Mouse (Mus musculus) heart, postnatal 0 days (tissue): ENCODE data around the gene Ppp4c.

Experiments used
- CTCF ChIP-seq: IDR thresholded peaks from 2 replicates; pipeline ENCODE4 v1.5.1; 2016; ENCODE audit warnings: antibody characterized with exemption, control low read depth, low read depth
- EP300 ChIP-seq: IDR thresholded peaks from 2 replicates; pipeline ENCODE4 v1.6.1; 2016; ENCODE audit warnings: antibody characterized with exemption, low read depth

- TF ChIP-seq CTCF: no peak
- no peak for TF ChIP-seq EP300
Observed at GRCm38 (mm10) chr7:126767001-126767400, 25.3 kb downstream of the Ppp4c start.
